Mouse (Mus musculus) midbrain, postnatal 0 days (tissue): ENCODE data around the gene Tgfa. TPM values are rescaled to one million over a fixed set of nuclear protein-coding genes. Genes with fewer than 3 reads are reported as not detected.

Experiments used
- ATAC-seq: fragments of 200-750 bp; cut with Nextera tagmentation; 2 replicates; pipeline ENCODE4 v1.8.0; 2017; ENCODE audit warnings: moderate number of reproducible peaks, mild to moderate bottlenecking, moderate TSS enrichment, moderate library complexity; ENCODE audit not compliant: low FRiP score
- DNase-seq: peaks from one replicate; pipeline ENCODE4 v3.0.0-alpha.2; 2015; ENCODE audit warnings: low spot score
- H3K27ac ChIP-seq: fragments of 300-500 bp; sonication (generic); 2 replicates; pipeline ENCODE4 v1.5.1; 2014; ENCODE audit warnings: low read depth, mild to moderate bottlenecking, low read length, mixed read lengths
- H3K27me3 ChIP-seq: fragments of 300-500 bp; sonication (generic); 2 replicates; pipeline ENCODE4 v1.6.1; 2014; ENCODE audit warnings: low read length, control low read depth, mixed read lengths; ENCODE audit not compliant: insufficient read depth
- H3K36me3 ChIP-seq: fragments of 300-500 bp; sonication (generic); 2 replicates; pipeline ENCODE4 v1.6.1; 2014; ENCODE audit warnings: low read length, control low read depth, mixed read lengths; ENCODE audit not compliant: insufficient read depth
- H3K4me1 ChIP-seq: fragments of 300-500 bp; sonication (generic); 2 replicates; pipeline ENCODE4 v1.6.1; 2014; ENCODE audit warnings: mild to moderate bottlenecking, control low read depth, antibody characterized with exemption, low read length, mixed read lengths; ENCODE audit not compliant: insufficient read depth
- H3K4me2 ChIP-seq: fragments of 300-500 bp; sonication (generic); 2 replicates; pipeline ENCODE4 v1.6.1; 2014; ENCODE audit warnings: low read depth, mild to moderate bottlenecking, low read length, mixed read lengths; ENCODE audit not compliant: poor library complexity, severe bottlenecking
- H3K4me3 ChIP-seq: fragments of 300-500 bp; sonication (generic); 2 replicates; pipeline ENCODE4 v1.5.1; 2014; ENCODE audit warnings: low read depth, mild to moderate bottlenecking, low read length, moderate library complexity
- H3K9ac ChIP-seq: fragments of 300-500 bp; sonication (generic); replicated peaks from 2 replicates; pipeline ENCODE4 v1.6.1; 2014; ENCODE audit warnings: mild to moderate bottlenecking, low read length, moderate library complexity, mixed read lengths; ENCODE audit not compliant: poor library complexity, severe bottlenecking
- H3K9me3 ChIP-seq: fragments of 300-500 bp; sonication (generic); 2 replicates; pipeline ENCODE4 v1.6.1; 2016; ENCODE audit warnings: low read length, control low read depth
- CTCF ChIP-seq: IDR thresholded peaks from 2 replicates; pipeline ENCODE4 v1.5.1; 2016; ENCODE audit warnings: antibody characterized with exemption, mild to moderate bottlenecking
- WGBS: fragments of 180-500 bp; shearing (Covaris S2); extraction: QIAGEN DNeasy Blood & Tissue Kit; methylation state at CpG from one replicate; pipeline ENCODE4 v1.1.7; 2014; 5-methylcytosine and 5-hydroxymethylcytosine counted together
- polyA plus RNA-seq: library from polyadenylated mRNA; unstranded; fragments of >200 nt; fragmentation: Nextera tagmentation; extraction: Ambion mirVana; gene quantifications from 2 replicates; pipeline ENCODE4 v1.2.1, GENCODE M21; 2015
- total RNA-seq: library from RNA; depleted of rRNA; stranded (reverse); fragments of >200 nt; gene quantifications from 2 replicates; pipeline ENCODE4 v1.2.3, GENCODE M21; 2014

Gene Tgfa
- total and polyA plus RNA-seq, 2 experiments from 2014 or later, result 16.8 to 37.1 TPM

- H3K27me3 ChIP-seq, result no peaks in the 10 kb centered on the region
- no peak for DNase-seq
- no peaks in the 10 kb centered on the region for H3K36me3 ChIP-seq
- H3K27ac ChIP-seq, result no peak overlapping the region
- no peak for ATAC-seq
- H3K9me3 ChIP-seq, result no peaks in the 10 kb centered on the region
- H3K4me3 ChIP-seq, result no peak overlapping the region
- H3K4me1 ChIP-seq, result no peaks in the 10 kb centered on the region
- H3K9ac ChIP-seq, result no peak overlapping the region
- no peak for TF ChIP-seq CTCF
- 77% methylated on average over 7 of the region's 7 CpGs for WGBS
- no peak overlapping the region for H3K4me2 ChIP-seq
Observed at GRCm38 (mm10) chr6:86277620-86278019, 82.6 kb downstream of the Tgfa start.

GRCm38 (mm10) chr6:86281573-86282210 lies 86.7 kb downstream of the Tgfa start:
- Histone ChIP-seq H3K27me3 (no peaks in the 10 kb centered on the region), H3K4me3 (no peak overlapping the region), H3K27ac (no peak overlapping the region), H3K36me3 (no peaks in the 10 kb centered on the region), H3K9ac (no peak overlapping the region), H3K4me1 (no peaks in the 10 kb centered on the region), H3K4me2 (no peak overlapping the region), H3K9me3 (no peaks in the 10 kb centered on the region)
- no peak for ATAC-seq
- TF ChIP-seq CTCF, result no peak
- no peak for DNase-seq
- 91% methylated on average over 11 of the region's 11 CpGs for WGBS

- 54% methylated on average over 8 of the region's 8 CpGs for WGBS
- Histone ChIP-seq H3K4me2 (no peak overlapping the region), H3K27me3 (no peaks in the 10 kb centered on the region), H3K27ac (peak overlapping the region; percentile 18; the same call in 1 of the 2 replicates), H3K9me3 (no peaks in the 10 kb centered on the region), H3K4me1 (no peaks in the 10 kb centered on the region), H3K36me3 (no peaks in the 10 kb centered on the region), H3K4me3 (no peak overlapping the region), H3K9ac (no peak overlapping the region)
- DNase-seq (no peak), ATAC-seq (no peak)
- TF ChIP-seq CTCF, result no peak
Observed at GRCm38 (mm10) chr6:86293301-86293700, 98.3 kb downstream of the Tgfa start.

GRCm38 (mm10) chr6:86295451-86295850 lies 100.4 kb downstream of the Tgfa start:
- Histone ChIP-seq H3K27me3 (no peaks in the 10 kb centered on the region), H3K9ac (no peak overlapping the region), H3K36me3 (no peaks in the 10 kb centered on the region), H3K4me2 (no peak overlapping the region), H3K9me3 (no peaks in the 10 kb centered on the region), H3K4me1 (no peaks in the 10 kb centered on the region), H3K27ac (no peak overlapping the region), H3K4me3 (no peak overlapping the region)
- no peak for TF ChIP-seq CTCF
- WGBS, result 89% methylated on average over 8 of the region's 8 CpGs
- ATAC-seq, result no peak
- no peak for DNase-seq

GRCm38 (mm10) chr6:86296126-86296525 lies 101.1 kb downstream of the Tgfa start:
- H3K27me3 ChIP-seq, result no peaks in the 10 kb centered on the region
- no peak for TF ChIP-seq CTCF
- no peaks in the 10 kb centered on the region for H3K36me3 ChIP-seq
- no peaks in the 10 kb centered on the region for H3K9me3 ChIP-seq
- 93% methylated on average over 3 of the region's 3 CpGs for WGBS
- no peak overlapping the region for H3K27ac ChIP-seq
- no peak overlapping the region for H3K9ac ChIP-seq
- no peak for ATAC-seq
- no peak overlapping the region for H3K4me3 ChIP-seq
- H3K4me2 ChIP-seq, result no peak overlapping the region
- DNase-seq, result no peak
- H3K4me1 ChIP-seq, result no peaks in the 10 kb centered on the region

- Histone ChIP-seq H3K4me3 (no peak overlapping the region), H3K27ac (no peak overlapping the region), H3K36me3 (no peaks in the 10 kb centered on the region), H3K9me3 (no peaks in the 10 kb centered on the region), H3K27me3 (no peaks in the 10 kb centered on the region), H3K9ac (no peak overlapping the region), H3K4me2 (no peak overlapping the region), H3K4me1 (no peaks in the 10 kb centered on the region)
- ATAC-seq (no peak), DNase-seq (no peak)
- 92% methylated on average over 2 of the region's 2 CpGs for WGBS
- no peak for TF ChIP-seq CTCF
Observed at GRCm38 (mm10) chr6:86296938-86297337, 101.9 kb downstream of the Tgfa start.
